Mouse (Mus musculus): ENCODE measurements around the gene Pdzd2.

DNA sequence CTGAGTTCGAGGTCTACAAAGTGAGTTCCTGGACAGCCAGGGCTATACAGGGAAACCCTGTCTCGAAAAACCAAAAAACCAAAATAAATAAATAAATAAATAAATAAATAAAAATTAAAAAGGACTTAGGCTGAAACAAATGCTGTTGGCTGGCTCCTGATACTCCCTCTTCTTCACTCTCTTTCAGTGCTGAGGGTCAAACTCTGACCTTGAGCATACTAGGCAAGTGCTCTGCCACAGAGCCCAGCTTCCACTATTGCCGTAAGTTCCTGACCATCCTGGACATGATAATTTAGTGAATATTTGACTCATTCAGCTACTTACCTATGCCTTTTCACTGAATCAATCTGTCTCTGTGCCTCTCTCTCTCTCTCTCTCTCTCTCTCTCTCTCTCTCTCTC is 409.3 kb downstream of the Pdzd2 start:
- TF ChIP-seq CTCF (IDR thresholded peaks at IDR 0.05; ENCODE audit: insufficient read depth, low read length): no peak
- no peak for TF ChIP-seq POLR2A (IDR thresholded peaks at IDR 0.05; ENCODE audit: borderline replicate concordance, extremely low read depth, low read depth, low read length)

Data from lung, adult 2 months (tissue).